Mouse (Mus musculus) olfactory bulb, adult 2 months (tissue): Measurements from ENCODE around the gene Vax2.

Experiments
- CTCF ChIP-seq: fragments of 200-500 bp; IDR thresholded peaks from 2 replicates; pipeline ENCODE4 v1.5.1; 2012; ENCODE audit warnings: low read depth, mild to moderate bottlenecking, low read length, moderate library complexity; ENCODE audit not compliant: insufficient read depth
- POLR2A ChIP-seq: fragments of 200-500 bp; IDR thresholded peaks from 2 replicates; pipeline ENCODE4 v1.6.1; 2012; ENCODE audit warnings: mild to moderate bottlenecking, low read depth, low read length, moderate library complexity; ENCODE audit not compliant: insufficient read depth

- TF ChIP-seq CTCF (no peak), POLR2A (no peak)
These were observed 63.1 kb downstream of the Vax2 start for GRCm38 (mm10) chr6:83774126-83774525.
